Mouse (Mus musculus) ES-Bruce4 (cell line): ENCODE data around the gene Thumpd3.

Source experiments
- CTCF ChIP-seq: IDR thresholded peaks from one replicate; pipeline ENCODE4 v1.8.1; 2011; ENCODE audit warnings: low read depth, low read length
- EP300 ChIP-seq: IDR thresholded peaks from 2 replicates; pipeline ENCODE4 v1.6.1; 2011; ENCODE audit warnings: low read depth, low read length; ENCODE audit not compliant: insufficient read depth
- POLR2A ChIP-seq: IDR thresholded peaks from one replicate; pipeline ENCODE4 v1.8.1; 2011; ENCODE audit warnings: low read length; ENCODE audit not compliant: insufficient read depth

- TF ChIP-seq POLR2A (no peak), EP300 (no peak), CTCF (no peak)
Observed at GRCm38 (mm10) chr6:112999199-112999598, 46.8 kb upstream of the Thumpd3 start.
